Mouse (Mus musculus) heart, postnatal 14 days (tissue): ENCODE measurements around the gene Ankle1. TPM values are rescaled to one million over a fixed set of nuclear protein-coding genes. Genes with fewer than 3 reads are reported as not detected.

Experiments
- DNase-seq, 2 experiments: peaks; one replicate each; pipeline ENCODE4 v3.0.0; 2021 to 2022
- intact Hi-C: fragments of 180-260 bp; cut with DNase I; formaldehyde crosslinking; loops from one replicate; pipeline ENCODE4 v1.15.1; 2025
- long read RNA-seq, 2 experiments: library from polyadenylated mRNA; stranded (forward); transcript quantifications; one replicate each; pipeline ENCODE4 v2.0.0; 2021
- total RNA-seq, 2 experiments: library from RNA; stranded (reverse); gene quantifications; 2 replicates each; pipeline ENCODE4 v1.2.3; 2021

The Ankle1 gene
- total RNA-seq = 1 to 10 TPM in 1 of 2 experiments, under 1 TPM in 1; 0.96 to 2.0 TPM
- long read RNA-seq, experiment 1, partial matches to known transcripts = 1 of 2 reads
- long read RNA-seq, experiment 1, other reads (novel, unspliced or antisense) = 1 of 2 reads
- long read RNA-seq, experiment 2 = 0 reads

DNA sequence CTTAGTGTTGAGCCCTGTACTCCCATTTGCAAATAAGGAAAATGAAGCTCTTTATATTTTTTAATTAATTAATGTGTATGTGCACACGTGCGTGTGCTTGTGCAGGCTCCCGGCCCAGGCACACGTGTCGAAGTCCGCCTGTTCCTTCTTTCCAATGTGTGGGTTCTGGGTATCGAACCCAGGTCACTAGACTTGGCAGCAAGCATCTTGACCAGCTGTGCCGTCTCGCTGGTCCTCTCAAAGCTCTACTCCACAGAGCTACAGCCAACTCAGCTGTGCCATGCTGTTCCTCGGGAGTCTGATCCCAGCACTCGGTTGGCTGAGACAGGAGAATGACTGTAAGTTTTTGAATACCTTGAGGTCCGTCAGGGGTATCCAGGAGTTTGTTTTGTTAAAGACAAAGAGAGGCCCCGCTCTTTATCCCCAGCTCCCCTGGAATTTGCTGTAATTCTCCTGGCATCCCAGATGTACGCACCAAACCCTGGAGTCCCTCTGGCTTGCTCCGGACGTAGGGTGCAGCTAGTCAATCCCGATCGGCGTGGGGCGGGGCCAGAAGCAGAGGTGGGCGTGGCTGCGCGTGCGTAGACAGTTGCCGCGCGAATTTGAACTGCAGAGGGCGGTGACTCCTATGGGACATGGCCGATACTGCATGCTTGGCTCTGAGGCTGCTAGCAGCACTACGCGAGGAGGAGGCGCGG, at the start of gene Ankle1:
TSS of gene Ankle1 (plus strand) at position 610 of the 698 bp plus-strand sequence.
- peak; percentile 96 to 98 for DNase-seq
- intact Hi-C loops = loop anchor here (2.0 to 5.0 kb wide), 3 partner anchors 31 to 178 kb away; no protein-coding TSS in a partner anchor

DNA sequence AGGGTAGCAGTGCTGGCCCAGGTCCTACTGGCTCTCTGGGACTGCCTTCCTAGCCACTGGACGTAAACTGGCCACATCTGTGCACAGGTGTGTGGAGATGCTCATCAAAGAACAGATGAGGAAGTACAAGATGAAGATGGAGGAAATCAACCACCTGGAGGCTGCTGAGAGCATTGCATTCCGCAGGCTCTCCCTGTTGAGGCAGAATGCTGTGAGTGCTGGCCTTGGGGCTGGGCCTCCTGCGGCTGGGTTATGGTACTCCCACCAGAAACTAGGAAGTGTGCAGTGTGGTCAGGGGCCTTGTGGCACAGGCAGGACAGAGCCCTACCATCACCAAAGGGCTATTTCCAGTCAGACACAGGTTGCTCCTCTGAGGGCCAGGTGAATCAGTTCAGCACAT, 47.8 kb upstream of the Ankle1 start:
- DNase-seq = no peak
- intact Hi-C loops = no loop called here

DNA sequence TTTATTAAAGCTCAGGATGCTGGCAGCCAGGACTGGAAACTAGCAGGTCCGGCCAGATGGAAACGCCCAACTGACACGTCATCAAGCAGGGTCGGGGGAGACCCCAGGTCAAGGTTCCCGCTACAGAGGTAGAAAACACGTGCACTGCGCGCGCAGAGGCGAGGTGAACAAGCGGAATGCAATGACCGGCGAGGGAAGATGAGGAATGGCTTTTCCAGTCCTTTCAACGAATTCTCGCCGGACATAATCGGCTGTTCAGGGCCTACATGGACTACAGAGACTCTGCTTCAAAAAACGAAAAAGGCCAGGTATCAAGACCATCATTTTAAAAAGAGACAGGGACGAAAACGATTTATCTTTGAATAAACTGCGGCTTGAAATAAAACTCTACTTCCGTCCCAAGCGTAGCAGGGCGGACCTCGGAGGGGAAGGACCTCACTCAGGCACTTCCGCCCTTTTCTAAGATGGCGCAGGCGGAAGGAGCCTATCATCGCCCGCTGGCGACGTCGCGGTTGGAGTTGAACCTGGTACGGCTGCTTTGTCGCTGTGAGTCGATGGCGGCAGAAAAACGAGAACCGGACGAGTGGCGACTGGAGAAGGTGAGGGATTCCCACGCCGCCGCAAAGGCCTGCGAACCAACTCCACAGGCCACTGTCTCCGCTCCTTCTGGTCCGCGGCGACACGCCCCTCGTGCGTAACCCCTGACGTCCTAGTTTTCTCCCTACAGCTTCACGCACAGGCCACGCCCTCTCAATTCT, 38.9 kb upstream of the Ankle1 start, which contains the start of gene Use1:
TSS of gene Use1 (plus strand) at position 78 of the 758 bp plus-strand sequence.
- peak; percentile 88 to 92 for DNase-seq
- intact Hi-C loops = loop anchor here (5.0 kb wide), 1 partner anchor 95 kb away; the partner anchor contains the start of genes Abhd8 and Mrpl34

DNA sequence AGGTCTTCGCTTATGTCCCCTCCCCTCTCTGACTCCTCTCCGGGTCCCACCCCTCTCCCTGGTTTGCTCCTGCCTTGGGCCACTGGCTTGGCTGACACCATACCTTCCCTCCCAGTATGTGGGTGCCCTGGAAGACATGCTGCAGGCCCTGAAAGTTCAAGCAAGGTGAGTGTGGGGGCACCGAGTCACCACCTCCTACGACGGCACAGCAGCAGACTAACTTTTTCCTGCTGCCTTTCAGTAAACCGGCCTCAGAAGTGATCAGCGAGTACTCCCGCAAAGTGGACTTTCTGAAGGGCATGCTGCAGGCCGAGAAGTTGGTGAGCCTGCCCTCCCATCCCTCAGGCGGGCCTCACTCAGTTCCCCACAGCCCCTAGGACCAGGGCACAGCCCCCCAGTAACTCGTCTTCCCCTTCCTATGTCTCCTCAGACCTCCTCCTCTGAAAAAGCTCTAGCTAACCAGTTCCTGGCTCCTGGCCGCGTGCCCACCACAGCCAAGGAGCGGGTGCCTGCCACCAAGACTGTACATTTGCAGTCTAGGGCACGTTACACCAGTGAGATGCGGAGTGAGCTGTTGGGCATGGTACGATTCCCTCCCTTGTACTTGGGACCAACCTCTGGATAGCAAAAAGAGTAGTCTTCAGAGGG, 38.2 kb upstream of the Ankle1 start:
- intact Hi-C loops = loop anchor here (5.0 kb wide), 1 partner anchor 95 kb away; the partner anchor contains the start of genes Abhd8 and Mrpl34
- DNase-seq = no peak

DNA sequence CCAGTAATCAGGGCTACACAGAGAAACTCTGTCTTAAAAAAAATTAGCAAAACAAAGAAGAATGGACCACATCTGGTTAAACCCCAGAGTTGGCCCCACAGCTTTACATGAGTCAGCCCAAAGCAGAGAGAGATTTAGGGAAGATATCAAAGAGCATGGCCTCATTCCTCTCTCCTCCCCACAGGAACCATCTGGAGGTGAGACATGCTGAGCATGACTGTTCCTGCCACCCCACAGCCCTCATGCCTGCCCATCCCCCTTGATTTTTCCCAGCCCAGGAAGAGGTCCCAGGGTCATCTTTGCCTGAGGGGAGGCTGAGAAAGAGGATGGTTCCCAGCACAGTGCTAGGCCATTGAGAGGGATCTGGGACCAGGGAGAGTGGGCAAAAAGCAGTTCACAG, 37.4 kb upstream of the Ankle1 start:
- intact Hi-C loops = loop anchor here (5.0 kb wide), 1 partner anchor 94 kb away; the partner anchor contains the start of genes Abhd8 and Mrpl34
- no peak for DNase-seq

DNA sequence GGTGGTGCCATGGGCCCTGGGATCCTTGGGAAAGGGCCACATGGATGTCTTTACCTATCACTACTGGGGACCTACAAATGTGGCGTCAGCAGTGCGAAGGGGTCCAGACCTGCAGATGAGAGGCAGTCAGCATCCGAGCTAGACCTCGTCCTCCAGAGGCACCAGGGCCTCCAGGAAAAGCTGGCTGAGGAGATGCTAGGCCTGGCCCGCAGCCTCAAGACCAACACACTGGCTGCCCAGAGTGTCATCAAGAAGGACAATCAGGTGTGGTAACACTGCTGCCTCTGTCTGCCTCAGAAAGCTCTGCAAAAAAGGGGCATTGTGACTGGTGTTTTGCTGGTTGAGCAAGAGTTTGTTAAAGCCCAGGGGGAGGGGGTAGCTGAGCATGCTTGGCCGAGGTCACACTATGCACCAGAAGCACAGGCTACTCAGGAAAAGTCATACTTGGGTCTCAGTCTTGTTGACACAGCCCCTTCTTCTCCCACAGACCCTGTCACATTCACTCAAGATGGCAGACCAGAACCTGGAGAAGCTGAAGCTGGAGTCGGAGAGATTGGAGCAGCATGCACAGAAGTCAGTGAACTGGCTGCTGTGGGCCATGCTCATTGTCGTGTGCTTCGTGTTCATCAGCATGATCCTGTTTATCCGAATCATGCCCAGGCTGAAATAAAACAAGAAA, 36.6 kb upstream of the Ankle1 start:
- intact Hi-C loops = loop anchor here (5.0 kb wide), 1 partner anchor 93 kb away; the partner anchor contains the start of genes Abhd8 and Mrpl34

DNA sequence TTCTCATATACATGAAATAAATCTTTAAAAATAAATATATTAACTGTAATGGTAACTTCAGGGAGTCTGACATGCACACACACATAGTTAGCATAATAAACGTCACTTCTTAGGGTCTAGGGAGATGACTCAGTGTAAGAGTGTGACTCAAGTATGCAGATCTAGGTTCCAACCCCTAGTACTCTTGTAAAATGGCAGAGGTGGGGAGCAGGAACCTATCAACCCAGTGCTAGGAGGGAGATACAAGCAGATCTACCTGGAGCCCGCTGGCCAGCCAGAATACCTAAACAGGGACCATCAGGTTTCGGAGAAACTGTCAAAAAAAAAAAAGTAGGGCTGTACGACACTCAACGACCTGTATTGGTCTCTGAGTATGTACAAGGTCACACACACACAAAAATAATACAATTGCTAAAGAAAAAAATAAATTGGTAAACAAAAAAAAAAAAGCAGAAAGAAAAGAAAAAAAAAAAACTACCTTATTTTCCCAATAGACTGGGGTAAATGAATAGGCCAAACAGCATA, 35.0 kb upstream of the Ankle1 start:
- intact Hi-C loops = loop anchor here (5.0 kb wide), 1 partner anchor 102 kb away; no protein-coding TSS in a partner anchor
- no peak for DNase-seq

More for the DNA sequence above, 36.6 kb upstream of the Ankle1 start:
- DNase-seq = no peak

DNA sequence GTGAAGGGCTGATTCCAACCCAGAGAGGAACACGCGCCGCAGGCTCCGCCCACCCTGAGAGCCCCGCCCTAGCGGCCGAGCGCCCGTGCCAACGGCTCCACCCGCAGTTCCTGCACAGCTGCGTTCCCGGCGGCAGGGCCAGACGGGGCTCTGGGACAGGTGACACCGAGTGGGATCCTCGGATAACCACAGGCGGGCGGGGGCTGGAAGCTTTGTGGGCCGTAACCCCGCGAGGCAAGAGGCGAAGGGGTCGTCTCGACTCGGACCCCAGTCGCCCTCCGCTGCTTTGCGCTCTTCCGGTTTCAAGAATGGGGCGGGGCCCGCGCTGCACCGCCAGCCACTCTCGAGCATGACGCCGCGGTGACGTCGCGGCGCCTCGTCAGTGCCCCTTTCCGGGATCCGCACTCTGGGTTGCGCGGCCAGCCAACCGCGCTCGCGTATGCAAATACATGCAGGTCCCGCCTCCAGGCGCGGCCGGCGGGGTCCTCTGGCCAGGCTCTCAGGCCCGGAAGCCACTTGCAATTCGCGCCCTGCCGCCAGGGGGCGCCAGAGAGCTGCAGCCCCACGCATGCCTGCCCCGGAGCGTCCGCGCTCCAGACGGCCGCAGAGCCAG, 34.5 kb upstream of the Ankle1 start, which contains the start of gene Ocel1:
TSS of gene Ocel1 (plus strand) at position 63 of the 613 bp plus-strand sequence.
- intact Hi-C loops = loop anchor here (5.0 kb wide), 1 partner anchor 101 kb away; no protein-coding TSS in a partner anchor
- DNase-seq = peak; percentile 97 to 98

DNA sequence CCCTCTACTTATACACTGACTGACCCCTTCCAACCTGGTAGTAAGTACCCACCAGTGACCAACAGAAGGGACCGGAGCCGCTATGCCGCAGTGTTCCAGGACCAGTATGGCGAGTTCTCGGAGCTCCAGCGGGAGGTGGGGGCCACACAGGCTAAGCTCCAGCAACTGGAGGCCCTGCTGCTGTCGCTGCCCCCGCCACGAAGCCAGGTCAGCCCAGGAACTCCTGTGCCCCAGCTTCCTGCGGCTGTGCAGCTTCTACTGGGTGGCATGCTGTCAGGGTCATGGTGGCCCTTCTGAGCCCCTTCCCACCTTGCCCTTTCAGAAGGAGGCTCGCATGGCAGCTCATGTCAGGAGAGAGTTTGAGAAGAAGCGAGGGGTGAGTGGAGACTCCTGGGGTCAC, 33.4 kb upstream of the Ankle1 start:
- DNase-seq = no peak
- intact Hi-C loops = loop anchor here (5.0 kb wide), 1 partner anchor 100 kb away; no protein-coding TSS in a partner anchor

DNA sequence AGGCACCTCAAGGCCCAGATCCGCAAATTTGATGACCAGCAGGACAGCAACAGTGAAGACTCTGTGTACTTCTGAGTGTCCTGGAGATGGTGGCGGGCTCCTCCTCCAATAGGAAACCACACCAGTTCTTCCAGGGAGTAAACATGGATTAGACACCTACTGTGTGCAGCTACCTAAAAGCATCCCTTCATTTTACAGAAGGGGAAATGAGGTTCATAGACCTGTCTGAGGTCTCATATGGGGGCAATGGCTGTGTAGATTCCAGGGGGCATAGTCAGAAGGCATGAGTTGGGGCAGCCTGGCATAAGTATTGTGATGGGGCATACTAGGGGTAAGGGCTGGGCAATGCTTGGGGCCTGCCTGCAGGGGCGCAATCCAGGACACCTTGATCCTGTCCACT, 32.8 kb upstream of the Ankle1 start:
- intact Hi-C loops = loop anchor here (5.0 kb wide), 1 partner anchor 99 kb away; no protein-coding TSS in a partner anchor
- DNase-seq = no peak

DNA sequence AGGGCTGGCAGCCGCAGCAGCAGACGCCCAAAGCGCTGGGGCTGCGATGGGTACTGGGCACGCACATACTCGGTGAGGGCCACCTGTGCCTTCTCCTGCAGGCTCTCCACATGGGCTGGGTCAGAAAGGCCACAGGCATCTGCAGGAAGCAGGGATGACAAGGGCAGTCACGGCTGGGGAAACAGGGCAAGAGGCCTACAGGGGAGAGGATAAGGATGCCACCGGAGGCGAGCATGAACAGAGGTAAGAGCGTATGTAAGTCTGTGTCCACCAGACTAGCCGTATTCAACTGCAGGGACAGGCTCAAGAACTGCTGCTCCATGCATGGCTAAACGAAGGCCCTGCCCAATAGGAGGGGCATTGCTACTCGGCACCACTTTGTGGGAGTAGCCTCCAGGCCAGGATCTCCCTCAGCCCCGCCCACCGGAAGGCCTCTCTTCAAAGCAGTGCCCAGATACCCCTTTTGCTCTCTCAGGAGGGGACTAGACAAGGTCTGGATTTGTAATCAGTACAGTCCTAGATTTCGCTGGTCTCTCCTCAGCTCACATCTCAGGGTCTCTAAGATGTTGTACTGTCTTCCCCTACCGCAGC, 31.1 kb upstream of the Ankle1 start:
- intact Hi-C loops = loop anchor here (2.0 to 5.0 kb wide), 2 partner anchors 30 to 98 kb away; no protein-coding TSS in a partner anchor
- no peak for DNase-seq

DNA sequence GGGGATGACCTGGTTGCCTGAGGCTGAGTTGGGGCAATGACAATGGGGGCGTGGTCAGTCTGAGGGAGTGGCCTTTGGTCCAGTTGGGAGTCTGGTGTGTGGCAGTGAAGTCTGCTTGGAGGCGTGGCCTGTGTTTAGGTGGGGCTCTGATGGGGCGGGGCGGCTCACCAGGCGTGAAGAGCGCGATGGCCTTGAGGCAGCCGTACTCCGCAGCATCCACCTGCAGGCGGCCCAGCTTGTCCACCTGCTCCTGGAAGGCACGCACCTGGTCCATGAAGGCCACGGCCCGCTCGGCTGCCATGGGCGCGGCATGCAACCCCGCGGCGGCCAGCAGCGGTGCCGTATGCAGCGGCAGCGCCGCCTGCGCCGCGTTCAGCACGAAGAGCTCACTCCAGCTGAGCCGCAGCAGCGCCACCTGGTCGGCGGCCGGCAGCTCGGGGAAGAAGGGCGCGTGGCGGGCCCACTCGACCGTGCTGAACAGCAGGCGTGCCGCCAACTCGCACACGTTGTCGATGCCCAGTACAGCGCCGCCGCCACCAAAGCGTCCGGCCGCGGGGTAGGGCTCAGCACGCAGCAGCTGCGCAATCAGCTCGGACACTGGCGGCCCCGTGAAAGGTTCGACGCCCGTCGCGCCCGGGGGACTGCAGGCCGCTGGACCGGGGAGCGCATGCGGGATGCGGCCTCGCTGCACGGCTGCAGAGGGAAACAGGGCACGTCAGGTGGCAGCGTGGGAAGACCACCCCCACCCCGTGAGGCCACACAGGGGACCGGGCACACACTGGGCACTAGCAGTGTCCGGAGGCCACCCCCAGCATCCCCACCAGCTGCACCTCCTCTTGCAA, 30.0 kb upstream of the Ankle1 start:
- intact Hi-C loops = loop anchor here (2.0 kb wide), 1 partner anchor 29 kb away; no protein-coding TSS in a partner anchor
- peak; percentile 57 to 65 for DNase-seq

DNA sequence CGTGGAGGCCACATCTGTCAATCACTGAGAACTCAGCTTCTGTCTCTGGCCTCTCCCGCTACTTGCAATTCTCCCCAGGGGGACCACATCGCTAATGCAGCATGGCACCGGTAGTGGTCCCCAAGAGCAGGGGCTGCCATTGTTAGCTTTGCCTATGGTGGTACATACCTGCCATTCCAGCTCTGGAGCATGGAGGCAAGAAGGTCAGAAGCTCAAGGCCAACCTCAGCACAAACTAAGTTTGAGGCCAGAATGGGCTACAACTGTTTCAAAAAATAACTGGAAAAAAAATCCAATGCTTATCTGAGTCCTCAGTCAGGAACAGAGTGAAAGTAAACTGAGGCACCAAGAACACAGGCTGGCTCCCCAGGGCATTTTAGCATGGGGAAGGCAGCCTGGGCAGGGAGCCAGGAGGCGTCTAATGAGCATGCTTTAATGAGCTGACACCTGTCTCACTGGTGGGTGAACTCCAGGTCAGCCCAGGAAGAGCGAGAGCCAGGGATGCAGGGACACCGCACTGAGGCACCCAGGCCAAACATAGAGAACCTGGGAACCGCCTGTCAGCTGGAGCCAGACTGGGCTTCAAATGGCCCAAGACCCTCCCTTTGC, 29.3 kb upstream of the Ankle1 start:
- intact Hi-C loops = no loop called here

DNA sequence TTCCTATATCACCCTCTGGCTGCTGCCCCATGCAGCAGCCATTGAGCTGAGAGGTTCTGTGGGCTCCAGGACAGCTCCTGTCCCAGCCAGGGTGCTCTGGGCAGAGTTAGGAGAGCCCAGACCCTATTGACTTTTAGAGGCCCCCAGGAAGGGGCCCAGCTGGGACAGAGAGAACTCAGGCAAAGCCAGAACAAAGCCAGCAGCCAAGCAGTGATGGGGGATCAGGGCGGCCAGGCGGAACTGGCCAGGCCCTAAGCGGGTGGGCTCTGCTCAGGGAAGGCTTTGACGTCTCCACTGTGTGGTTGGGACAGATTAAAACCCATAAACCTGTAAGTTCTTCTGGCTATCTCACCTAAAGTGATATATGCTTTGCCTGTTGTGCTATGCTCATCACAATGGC, 26.8 kb upstream of the Ankle1 start:
- intact Hi-C loops = no loop called here
- no peak for DNase-seq

More for the DNA sequence above, 29.3 kb upstream of the Ankle1 start:
- no peak for DNase-seq

DNA sequence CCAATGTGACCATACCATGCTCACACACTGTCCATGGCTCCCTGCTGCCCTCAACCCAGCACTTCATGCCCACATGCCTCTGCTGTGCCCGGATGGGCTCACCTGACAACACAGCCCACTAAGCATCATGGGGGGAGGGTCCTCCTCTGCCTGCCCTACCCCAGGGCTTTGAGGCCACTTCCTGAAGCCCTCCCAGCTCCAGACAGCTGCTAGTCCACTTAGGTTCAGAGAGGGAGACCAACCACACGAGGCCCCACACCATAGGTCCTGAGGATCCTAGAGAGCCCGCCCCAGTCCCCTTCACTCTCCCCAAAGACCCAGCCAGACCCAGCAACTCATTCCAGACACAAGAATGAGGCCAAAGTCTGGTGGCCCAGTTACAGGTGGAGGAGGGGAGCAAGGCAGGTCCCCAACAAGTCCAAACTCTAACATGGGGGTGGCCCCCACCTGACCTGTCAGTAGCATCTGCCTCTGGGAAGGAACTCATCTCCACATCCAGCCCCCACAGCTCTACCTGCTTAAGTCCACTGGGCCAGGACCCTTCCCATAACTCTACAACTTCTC, 26.2 kb upstream of the Ankle1 start:
- intact Hi-C loops = loop anchor here (5.0 kb wide), 1 partner anchor 83 kb away; the partner anchor contains the start of genes Abhd8 and Mrpl34
- no peak for DNase-seq
